Mouse (Mus musculus) forebrain, embryonic 15.5 days (tissue): ENCODE data around the gene Ccnd1. TPM values are rescaled to one million over a fixed set of nuclear protein-coding genes. Genes with fewer than 3 reads are reported as not detected.

ENCODE experiments used
- ATAC-seq: fragments of 200-750 bp; cut with Nextera tagmentation; replicated peaks from 2 replicates; pipeline ENCODE4 v1.8.0; 2017; ENCODE audit warnings: mild to moderate bottlenecking, moderate TSS enrichment, moderate library complexity
- H3K27ac ChIP-seq: fragments of 300-500 bp; sonication (generic); replicated peaks from 2 replicates; pipeline ENCODE4 v1.5.1; 2015; ENCODE audit warnings: mild to moderate bottlenecking, inconsistent platforms
- H3K27me3 ChIP-seq: fragments of 300-500 bp; sonication (generic); 2 replicates; pipeline ENCODE4 v1.6.1; 2015; ENCODE audit warnings: inconsistent platforms
- H3K36me3 ChIP-seq: fragments of 300-500 bp; sonication (generic); 2 replicates; pipeline ENCODE4 v1.6.1; 2015; ENCODE audit warnings: mild to moderate bottlenecking, inconsistent platforms
- H3K4me1 ChIP-seq: fragments of 300-500 bp; sonication (generic); 2 replicates; pipeline ENCODE4 v1.6.1; 2015; ENCODE audit warnings: inconsistent platforms
- H3K4me2 ChIP-seq: fragments of 300-500 bp; sonication (generic); replicated peaks from 2 replicates; pipeline ENCODE4 v1.6.1; 2015; ENCODE audit warnings: mild to moderate bottlenecking, inconsistent platforms
- H3K4me3 ChIP-seq: fragments of 300-500 bp; sonication (generic); 2 replicates; pipeline ENCODE4 v1.5.1; 2015; ENCODE audit warnings: mild to moderate bottlenecking, inconsistent platforms
- H3K9ac ChIP-seq: fragments of 300-500 bp; sonication (generic); replicated peaks from 2 replicates; pipeline ENCODE4 v1.6.1; 2015; ENCODE audit warnings: mild to moderate bottlenecking, inconsistent platforms
- H3K9me3 ChIP-seq: fragments of 300-500 bp; sonication (generic); 2 replicates; pipeline ENCODE4 v1.6.1; 2016; ENCODE audit warnings: inconsistent platforms
- WGBS: fragments of 180-500 bp; shearing (Covaris S2); methylation state at CpG from one replicate; pipeline ENCODE4 v1.1.7; 2015; ENCODE audit warnings: mixed read lengths; 5-methylcytosine and 5-hydroxymethylcytosine counted together
- polyA plus RNA-seq: library from polyadenylated mRNA; unstranded; fragments of >200 nt; fragmentation: Nextera tagmentation; extraction: Ambion mirVana; gene quantifications from 2 replicates; pipeline ENCODE4 v1.2.1, GENCODE M21; 2015

Ccnd1 gene
- polyA plus RNA-seq, 1 experiment from 2014 or later, result 34.9 TPM

DNA sequence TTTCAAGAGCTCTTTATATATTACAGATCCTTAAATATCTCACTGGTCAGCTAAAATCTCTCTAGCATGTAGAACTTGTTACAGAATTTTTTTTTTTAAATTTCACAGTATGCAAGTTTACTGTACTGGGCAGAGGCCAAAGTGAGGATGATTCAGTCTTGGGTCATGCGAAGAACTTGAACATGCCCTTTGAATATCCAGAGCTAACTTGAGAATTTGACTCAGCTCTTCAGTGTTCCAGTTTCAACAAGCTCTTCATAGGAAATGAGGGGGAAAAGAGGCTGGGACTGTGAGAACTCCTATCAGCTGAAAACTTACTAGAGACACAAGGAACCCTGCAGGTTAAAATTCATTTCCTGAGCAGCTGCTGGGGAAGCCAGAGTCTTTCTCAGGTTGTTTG, 24.2 kb upstream of the Ccnd1 start:
- no peaks in the 10 kb centered on the region for H3K9me3 ChIP-seq
- WGBS, result 95% methylated on average over 1 of the region's 1 CpGs
- H3K27ac ChIP-seq, result no peak overlapping the region
- H3K4me2 ChIP-seq, result no peak overlapping the region
- H3K27me3 ChIP-seq, result no peaks in the 10 kb centered on the region
- H3K36me3 ChIP-seq, result no peaks in the 10 kb centered on the region
- H3K9ac ChIP-seq, result no peak overlapping the region
- no peak for ATAC-seq
- H3K4me1 ChIP-seq, result no peaks in the 10 kb centered on the region
- no peak overlapping the region for H3K4me3 ChIP-seq

DNA sequence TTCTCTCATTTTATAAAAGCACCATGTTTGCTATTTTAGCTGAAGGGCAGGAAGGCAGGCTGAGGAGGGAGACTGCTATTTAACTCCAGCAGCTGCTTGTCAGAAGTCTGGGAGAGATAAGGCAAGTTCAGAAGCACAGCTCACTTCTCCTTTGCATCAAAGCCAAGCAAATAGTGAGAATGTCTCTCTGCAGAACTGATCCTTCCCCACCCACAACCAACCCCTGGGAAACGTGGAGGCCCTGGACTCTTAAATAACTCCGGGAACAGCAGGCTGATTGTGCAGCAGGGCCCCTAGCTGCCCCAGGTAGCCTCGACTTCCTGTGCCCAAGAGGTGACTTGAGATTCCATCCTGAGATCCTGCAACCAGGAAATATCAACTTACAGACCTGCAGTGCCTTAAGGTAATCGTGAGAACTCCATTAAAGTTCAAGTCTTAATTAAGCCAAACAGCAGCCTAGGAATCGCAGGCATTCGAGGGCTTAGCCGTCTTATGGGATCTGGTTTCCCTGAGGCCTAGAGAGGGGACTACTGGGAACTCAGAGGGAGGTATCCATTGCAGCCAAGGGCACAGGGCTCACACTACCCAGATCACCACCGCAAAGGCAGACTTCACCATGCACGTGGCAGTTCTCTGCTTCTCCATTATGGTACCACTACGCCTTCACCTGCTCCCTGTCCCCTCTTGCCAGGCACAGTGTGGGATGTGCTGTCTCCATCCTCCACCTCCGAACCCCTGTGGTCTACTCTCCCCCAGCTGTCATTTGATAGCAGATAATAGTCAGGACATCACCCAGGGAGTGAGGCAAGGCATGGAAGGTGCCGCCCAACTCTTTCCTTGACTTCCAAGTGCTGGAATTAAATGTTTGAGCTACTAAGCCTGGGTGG, 19.0 kb upstream of the Ccnd1 start:
- Histone ChIP-seq H3K9me3 (no peaks in the 10 kb centered on the region), H3K27me3 (no peaks in the 10 kb centered on the region), H3K36me3 (no peaks in the 10 kb centered on the region), H3K9ac (no peak overlapping the region), H3K4me2 (no peak overlapping the region), H3K27ac (no peak overlapping the region), H3K4me3 (no peak overlapping the region), H3K4me1 (no peaks in the 10 kb centered on the region)
- WGBS, result 65% methylated on average over 12 of the region's 12 CpGs
- ATAC-seq, result no peak

- H3K4me1 ChIP-seq, result peaks cover 52% of the 10 kb centered on the region
- ATAC-seq, result peak; percentile 32; the same call in 1 of the 2 replicates
- WGBS, result under 1% methylated on average over 45 of the region's 45 CpGs
- H3K9ac ChIP-seq, result 0 out of 2 replicates have a peak overlapping the region, but pooled peaks have one; percentile 25
- H3K27me3 ChIP-seq, result peaks cover 41% of the 10 kb centered on the region
- H3K9me3 ChIP-seq, result no peaks in the 10 kb centered on the region
- peak overlapping the region; percentile 89 for H3K4me2 ChIP-seq
- no peaks in the 10 kb centered on the region for H3K36me3 ChIP-seq
- peak overlapping the region; percentile 48 for H3K4me3 ChIP-seq
- no peak overlapping the region for H3K27ac ChIP-seq
Observed at GRCm38 (mm10) chr7:144943254-144943653, 3.5 kb upstream of the Ccnd1 start.

- Histone ChIP-seq H3K4me1 (peaks cover 57% of the 10 kb centered on the region), H3K9ac (0 out of 2 replicates have a peak overlapping the region, but pooled peaks have one; percentile 25), H3K4me2 (peak overlapping the region; percentile 89), H3K4me3 (peak overlapping the region; percentile 48), H3K27me3 (peaks cover 41% of the 10 kb centered on the region), H3K36me3 (no peaks in the 10 kb centered on the region), H3K27ac (no peak overlapping the region), H3K9me3 (no peaks in the 10 kb centered on the region)
- ATAC-seq, result no peak
- under 1% methylated on average over 20 of the region's 20 CpGs for WGBS
Observed at GRCm38 (mm10) chr7:144942744-144943135, 3.0 kb upstream of the Ccnd1 start.

DNA sequence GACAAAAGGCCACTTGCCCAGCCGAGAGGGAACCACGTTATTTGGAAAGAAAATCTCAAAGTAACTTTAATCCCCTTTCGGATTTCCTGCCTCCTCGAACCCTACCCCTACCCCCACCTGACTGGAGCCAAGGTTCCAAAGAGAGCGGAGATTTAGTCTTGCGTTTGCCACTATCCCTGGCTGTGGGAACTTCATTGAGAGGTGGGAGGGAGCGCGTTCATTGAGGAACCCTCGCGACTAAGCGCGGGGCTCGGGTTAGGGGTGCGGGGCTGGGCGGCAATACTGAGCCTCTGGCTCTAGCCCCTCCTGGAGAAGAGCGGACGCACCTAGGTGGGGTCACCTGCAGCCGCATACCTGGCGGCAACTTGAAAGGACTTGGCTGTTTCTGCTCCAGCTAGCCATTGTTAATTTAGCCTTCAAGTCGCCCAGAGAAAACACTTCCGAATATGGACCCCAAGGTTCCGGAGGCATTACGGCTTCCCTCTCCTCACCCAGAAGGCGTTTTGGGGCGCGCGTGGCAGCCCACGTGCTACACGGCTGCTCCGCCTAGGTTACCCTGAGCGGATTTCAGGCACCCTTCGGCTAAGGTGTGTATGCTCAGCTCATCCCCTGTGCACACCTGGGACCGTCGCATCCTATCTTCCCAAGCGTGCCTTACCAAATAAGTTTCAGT, 2.5 kb upstream of the Ccnd1 start:
- H3K4me3 ChIP-seq, result peak overlapping the region; percentile 48
- under 1% methylated on average over 35 of the region's 35 CpGs for WGBS
- no peaks in the 10 kb centered on the region for H3K9me3 ChIP-seq
- H3K36me3 ChIP-seq, result no peaks in the 10 kb centered on the region
- peak overlapping the region; percentile 89 for H3K4me2 ChIP-seq
- peaks cover 59% of the 10 kb centered on the region for H3K4me1 ChIP-seq
- H3K27ac ChIP-seq, result 0 out of 2 replicates have a peak overlapping the region, but pooled peaks have one; percentile 81
- H3K27me3 ChIP-seq, result peaks cover 41% of the 10 kb centered on the region
- 0 out of 2 replicates have a peak overlapping the region, but pooled peaks have one; percentile 13 for H3K9ac ChIP-seq
- no peak for ATAC-seq

- peak overlapping the region; percentile 89 for H3K4me2 ChIP-seq
- H3K9me3 ChIP-seq, result no peaks in the 10 kb centered on the region
- ATAC-seq, result peak; percentile 49
- H3K4me1 ChIP-seq, result peaks cover 62% of the 10 kb centered on the region
- peaks cover 41% of the 10 kb centered on the region for H3K27me3 ChIP-seq
- H3K36me3 ChIP-seq, result no peaks in the 10 kb centered on the region
- WGBS, result under 1% methylated on average over 39 of the region's 39 CpGs
- H3K9ac ChIP-seq, result peak overlapping the region; percentile 33
- H3K4me3 ChIP-seq, result peak overlapping the region; percentile 48
- H3K27ac ChIP-seq, result peak overlapping the region; percentile 81
Observed at GRCm38 (mm10) chr7:144941242-144941831, 1.6 kb upstream of the Ccnd1 start.

DNA sequence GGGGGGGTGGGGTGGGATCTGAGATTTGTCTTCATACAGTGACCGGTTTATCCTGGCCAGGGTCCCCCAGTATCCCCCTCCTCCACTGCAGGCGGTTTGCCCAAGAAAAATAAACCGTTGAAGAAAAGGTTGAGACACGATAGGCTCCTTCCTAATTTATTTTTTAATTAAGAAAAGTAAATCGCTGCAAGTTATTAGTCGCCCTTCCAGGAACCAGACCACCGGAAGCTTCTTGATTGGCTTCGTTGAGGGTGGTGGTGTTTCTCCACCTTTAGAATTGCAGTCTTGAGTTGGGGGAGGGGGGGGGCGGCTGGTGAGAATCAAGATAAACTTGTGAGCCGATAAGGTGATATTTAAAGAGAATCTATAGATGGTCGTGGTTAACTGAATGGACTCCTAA, 860 bp upstream of the Ccnd1 start:
- under 1% methylated on average over 11 of the region's 11 CpGs for WGBS
- Histone ChIP-seq H3K4me1 (peaks cover 68% of the 10 kb centered on the region), H3K27ac (peak overlapping the region; percentile 81; the same call in 1 of the 2 replicates), H3K9ac (no peak overlapping the region), H3K4me3 (peak overlapping the region; percentile 47), H3K9me3 (no peaks in the 10 kb centered on the region), H3K27me3 (peaks cover 41% of the 10 kb centered on the region), H3K36me3 (no peaks in the 10 kb centered on the region), H3K4me2 (peak overlapping the region; percentile 89)
- ATAC-seq, result no peak

DNA sequence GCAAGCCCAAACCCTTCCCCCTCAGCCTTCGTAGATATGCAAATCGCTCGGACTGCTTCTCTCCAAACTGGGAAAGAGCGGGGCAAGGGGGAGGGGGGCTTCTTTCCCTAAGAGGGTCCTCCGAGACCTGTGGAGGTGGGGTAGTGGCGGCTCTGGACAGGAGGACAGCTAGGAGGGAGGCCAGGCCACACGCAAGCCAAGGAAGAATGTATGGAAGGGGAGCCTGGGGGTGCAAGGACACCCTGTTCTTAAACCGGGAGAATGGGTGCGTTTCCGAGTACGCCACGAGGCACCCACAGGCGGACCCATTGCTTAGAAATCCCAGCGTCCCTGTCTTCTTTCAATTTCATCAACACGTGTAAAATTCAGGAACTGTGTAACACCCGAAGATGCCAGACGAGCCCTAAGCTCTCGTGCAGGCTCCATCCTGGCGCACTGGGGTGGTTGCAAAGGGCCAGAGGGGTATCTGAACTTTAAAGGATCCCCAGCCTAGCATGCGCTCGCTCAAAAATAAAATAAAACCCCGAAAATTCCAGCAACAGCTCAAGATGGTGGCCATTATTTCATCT, 362 bp upstream of the Ccnd1 start:
- H3K27ac ChIP-seq, result peak overlapping the region; percentile 45; the same call in 1 of the 2 replicates
- no peaks in the 10 kb centered on the region for H3K9me3 ChIP-seq
- H3K4me1 ChIP-seq, result peaks cover 70% of the 10 kb centered on the region
- H3K27me3 ChIP-seq, result peaks cover 41% of the 10 kb centered on the region
- no peak overlapping the region; the same call in 1 of the 2 replicates for H3K9ac ChIP-seq
- ATAC-seq, result no peak
- under 1% methylated on average over 22 of the region's 22 CpGs for WGBS
- peak overlapping the region; percentile 47 for H3K4me3 ChIP-seq
- H3K4me2 ChIP-seq, result peak overlapping the region; percentile 89
- no peaks in the 10 kb centered on the region for H3K36me3 ChIP-seq

GRCm38 (mm10) chr7:144938661-144939343, 923 bp downstream of the Ccnd1 start:
- H3K27me3 ChIP-seq, result peaks cover 41% of the 10 kb centered on the region
- no peaks in the 10 kb centered on the region for H3K9me3 ChIP-seq
- H3K4me1 ChIP-seq, result peaks cover 70% of the 10 kb centered on the region
- H3K9ac ChIP-seq, result peak overlapping the region; percentile 40
- H3K4me2 ChIP-seq, result peak overlapping the region; percentile 89
- peak overlapping the region; percentile 47 for H3K4me3 ChIP-seq
- ATAC-seq, result no peak
- H3K36me3 ChIP-seq, result no peaks in the 10 kb centered on the region
- H3K27ac ChIP-seq, result no peak overlapping the region
- under 1% methylated on average over 32 of the region's 32 CpGs for WGBS

DNA sequence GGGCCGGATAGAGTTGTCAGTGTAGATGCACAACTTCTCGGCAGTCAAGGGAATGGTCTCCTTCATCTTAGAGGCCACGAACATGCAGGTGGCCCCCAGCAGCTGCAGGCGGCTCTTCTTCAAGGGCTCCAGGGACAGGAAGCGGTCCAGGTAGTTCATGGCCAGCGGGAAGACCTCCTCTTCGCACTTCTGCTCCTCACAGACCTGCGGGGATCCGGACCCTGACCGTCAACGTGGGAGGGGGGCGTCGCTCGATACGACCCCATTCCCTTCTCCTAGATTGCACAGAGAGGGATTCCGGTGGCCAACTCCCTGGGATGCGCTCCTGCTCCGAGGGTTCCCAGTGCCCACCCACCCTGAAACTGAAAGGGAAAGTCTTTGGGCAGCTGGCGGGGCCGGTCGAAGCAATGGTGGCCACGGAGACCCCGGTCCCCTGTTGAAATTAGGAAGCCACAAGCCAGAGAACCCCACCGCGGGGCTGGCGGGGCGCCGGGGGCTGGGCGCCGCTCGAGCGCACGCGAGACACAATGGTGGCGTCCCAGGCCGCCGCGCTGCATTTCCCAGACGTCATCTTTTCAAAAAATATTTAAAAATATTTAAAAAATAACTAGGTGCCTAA, 1.7 kb downstream of the Ccnd1 start:
- Histone ChIP-seq H3K27ac (no peak overlapping the region), H3K4me1 (peaks cover 64% of the 10 kb centered on the region), H3K4me3 (peak overlapping the region; percentile 47)

DNA sequence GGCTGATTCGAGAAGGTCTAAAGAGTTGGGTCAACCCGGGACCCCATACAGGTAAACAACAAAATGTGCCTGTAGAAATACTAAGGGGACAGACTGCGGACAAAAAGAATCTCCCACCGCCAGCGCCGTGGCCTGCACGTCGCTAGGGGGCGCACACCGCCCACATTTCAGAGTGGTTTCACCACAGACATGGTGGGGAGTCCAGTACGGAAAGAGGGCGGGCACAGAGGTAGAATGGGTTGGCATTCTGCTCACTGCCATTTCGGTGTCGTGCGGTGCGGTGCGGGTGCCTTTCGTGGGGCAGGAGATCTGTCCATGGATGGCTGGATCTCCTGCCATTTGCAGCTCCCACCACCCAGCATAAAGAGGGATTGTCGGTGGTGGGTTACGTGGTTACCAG, 2.2 kb downstream of the Ccnd1 start:
- 3% methylated on average over 20 of the region's 20 CpGs for WGBS

More for the DNA sequence above, 1.7 kb downstream of the Ccnd1 start:
- peaks cover 34% of the 10 kb centered on the region for H3K27me3 ChIP-seq
- H3K4me2 ChIP-seq, result peak overlapping the region; percentile 89
- WGBS, result under 1% methylated on average over 39 of the region's 39 CpGs
- no peaks in the 10 kb centered on the region for H3K9me3 ChIP-seq
- no peaks in the 10 kb centered on the region; the same call in 1 of the 2 replicates for H3K36me3 ChIP-seq
- no peak for ATAC-seq
- H3K9ac ChIP-seq, result peak overlapping the region; percentile 40

More for the DNA sequence above, 2.2 kb downstream of the Ccnd1 start:
- Histone ChIP-seq H3K4me1 (peaks cover 59% of the 10 kb centered on the region), H3K27me3 (peaks cover 29% of the 10 kb centered on the region), H3K4me3 (peak overlapping the region; percentile 47), H3K4me2 (peak overlapping the region; percentile 89), H3K27ac (no peak overlapping the region), H3K9ac (peak overlapping the region; percentile 40), H3K9me3 (no peaks in the 10 kb centered on the region), H3K36me3 (no peaks in the 10 kb centered on the region; the same call in 1 of the 2 replicates)
- ATAC-seq, result peak; percentile 55
